Mouse (Mus musculus) T-helper 2 cell (primary cell): ENCODE measurements around the gene Cyp4a12b.
"Not testable (repeated sequence)": the region's sequence is repeated elsewhere in the genome, so short reads cannot be mapped to it uniquely, and the experiment has no call there.

Source experiments
- in situ Hi-C: fragments of 300-600 bp; cut with MboI, MseI; formaldehyde crosslinking; loops from one replicate; pipeline ENCODE4 v1.15.1; 2025; ENCODE audit warnings: high pct_unique_total_duplicates

The Cyp4a12b gene

GRCm38 (mm10) chr4:115411324-115411723, at the start of gene Cyp4a12b:
Gene Cyp4a12b, plus strand, starts transcription at chr4:115411624.
- in situ Hi-C loops = loop anchor here (5.0 kb wide), 1 partner anchor 109 kb away; no protein-coding TSS in a partner anchor

DNA sequence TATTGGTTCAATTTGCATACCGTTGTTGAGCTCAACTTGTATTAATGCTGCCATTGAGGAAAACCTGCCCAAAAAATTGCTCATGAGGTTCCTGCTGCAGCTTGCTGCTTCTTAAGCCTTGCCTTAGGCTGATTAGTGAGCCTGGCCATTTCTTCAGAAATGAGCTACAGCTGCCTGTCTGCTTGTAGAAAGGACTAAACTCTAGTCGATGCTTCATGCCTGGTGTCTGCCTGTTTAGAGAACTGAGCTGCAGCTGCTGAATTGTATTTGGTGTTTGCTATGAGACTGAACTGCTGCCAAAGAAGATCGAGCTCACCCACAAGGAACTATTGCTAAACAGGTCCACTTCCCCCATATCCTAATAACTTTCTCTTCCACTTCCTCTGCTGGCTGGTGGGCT, 45.8 kb upstream of the Cyp4a12b start:
- in situ Hi-C loops = loop anchor here (10.0 kb wide), 1 partner anchor 109 kb away; no protein-coding TSS in a partner anchor

DNA sequence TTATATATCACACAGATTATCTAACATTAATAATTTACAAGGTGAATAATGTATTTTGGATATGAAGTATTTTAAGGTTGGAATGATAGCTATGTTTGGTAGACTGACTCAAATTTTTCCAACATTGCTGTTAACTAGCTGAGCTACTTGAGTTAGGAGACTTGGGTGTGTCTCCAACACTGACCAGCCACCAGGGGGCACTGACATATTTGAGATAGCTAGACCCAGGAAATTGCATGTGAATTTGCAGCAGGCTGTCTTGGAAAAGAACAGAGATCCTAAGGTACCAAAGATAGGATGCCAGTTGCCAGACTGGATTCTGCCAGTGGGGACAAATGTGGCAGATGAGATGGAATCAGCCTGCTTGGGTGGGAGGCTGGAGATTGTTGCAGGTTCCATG, 43.4 kb upstream of the Cyp4a12b start:
- in situ Hi-C loops = loop anchor here (10.0 kb wide), 1 partner anchor 107 kb away; no protein-coding TSS in a partner anchor

DNA sequence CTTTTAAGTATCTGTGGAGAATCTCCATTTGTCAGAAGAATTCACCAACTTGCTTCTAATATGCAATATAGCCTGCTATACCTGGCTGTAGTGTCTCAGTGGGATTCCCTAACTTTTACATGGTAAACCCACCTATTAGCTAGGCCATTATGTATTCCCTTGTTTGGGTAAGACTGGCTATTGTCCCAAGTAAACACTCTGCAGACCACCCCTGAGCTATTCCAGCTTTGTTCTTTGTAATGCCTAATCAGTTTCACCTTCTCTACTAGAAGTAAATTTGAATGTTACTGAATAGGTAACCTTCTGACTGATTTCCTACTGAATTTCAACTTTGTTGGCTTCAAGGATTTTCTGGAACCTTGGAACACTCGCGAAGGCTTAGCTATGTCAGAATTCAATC, 15.2 kb upstream of the Cyp4a12b start:
- in situ Hi-C loops = not testable (repeated sequence)

DNA sequence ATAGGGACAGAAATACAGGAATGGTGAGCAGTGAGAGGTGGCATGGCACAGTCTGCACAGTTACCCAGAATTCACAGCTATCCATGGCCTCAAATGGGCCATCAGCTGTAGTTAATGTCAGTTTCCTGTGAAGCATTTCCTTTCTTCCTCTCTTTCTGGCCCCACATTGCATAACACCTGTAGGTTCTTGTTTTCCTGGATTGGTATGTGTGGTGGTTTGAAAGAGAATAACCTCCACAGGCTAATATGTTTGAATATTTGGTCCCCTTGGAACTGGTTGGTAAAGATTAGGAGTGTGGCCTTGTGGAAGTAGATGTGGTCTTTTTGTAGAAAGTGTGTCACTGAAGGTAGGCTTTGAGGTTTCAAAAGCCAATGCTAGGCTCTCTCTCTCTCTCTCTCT, 14.5 kb upstream of the Cyp4a12b start:
- in situ Hi-C loops = not testable (repeated sequence)

GRCm38 (mm10) chr4:115450577-115451137, 39.2 kb downstream of the Cyp4a12b start:
- in situ Hi-C loops = no loop called here

DNA sequence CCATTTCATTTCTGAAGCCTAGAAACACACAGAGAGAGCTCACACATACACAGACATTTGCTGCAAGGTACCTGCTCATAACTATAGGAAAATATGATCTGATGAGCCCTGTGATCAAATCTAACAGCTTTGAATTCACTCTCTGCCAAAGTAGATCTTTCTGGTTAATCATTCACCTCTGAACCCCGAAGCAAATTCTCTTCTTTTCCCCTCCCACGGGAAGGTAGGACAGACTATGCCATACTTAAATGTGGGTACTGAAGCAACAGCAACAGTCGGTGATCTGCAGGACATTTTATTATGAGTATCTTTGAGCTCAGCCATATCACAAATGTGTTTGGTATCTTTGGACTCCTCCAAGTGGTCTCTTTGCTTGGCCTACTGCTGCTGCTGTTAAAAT, 40.9 kb downstream of the Cyp4a12b start, which contains the start of gene Cyp4a30b:
Gene Cyp4a30b, plus strand, starts transcription at position 301 of the 400 bp plus-strand sequence.
- in situ Hi-C loops = no loop called here

DNA sequence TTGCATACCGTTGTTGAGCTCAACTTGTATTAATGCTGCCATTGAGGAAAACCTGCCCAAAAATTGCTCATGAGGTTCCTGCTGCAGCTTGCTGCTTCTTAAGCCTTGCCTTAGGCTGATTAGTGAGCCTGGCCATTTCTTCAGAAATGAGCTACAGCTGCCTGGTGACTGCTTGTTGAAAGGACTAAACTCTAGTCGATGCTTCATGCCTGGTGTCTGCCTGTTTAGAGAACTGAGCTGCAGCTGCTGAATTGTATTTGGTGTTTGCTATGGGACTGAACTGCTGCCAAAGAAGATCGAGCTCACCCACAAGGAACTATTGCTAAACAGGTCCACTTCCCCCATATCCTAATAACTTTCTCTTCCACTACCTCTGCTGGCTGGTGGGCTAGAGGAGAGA, 62.2 kb downstream of the Cyp4a12b start:
- in situ Hi-C loops = loop anchor here (10.0 kb wide), 1 partner anchor 109 kb away; no protein-coding TSS in a partner anchor

- in situ Hi-C loops = loop anchor here (10.0 kb wide), 1 partner anchor 111 kb away; no protein-coding TSS in a partner anchor
Observed at GRCm38 (mm10) chr4:115476051-115476450, 64.6 kb downstream of the Cyp4a12b start.

GRCm38 (mm10) chr4:115481006-115481652, 69.7 kb downstream of the Cyp4a12b start:
- in situ Hi-C loops = no loop called here
